Mouse (Mus musculus) lung, embryonic 14.5 days (tissue): ENCODE data around the gene Dctpp1. TPM values are rescaled to one million over a fixed set of nuclear protein-coding genes. Genes with fewer than 3 reads are reported as not detected.

Experiments used
- ATAC-seq: fragments of 200-750 bp; cut with Nextera tagmentation; 2 replicates; pipeline ENCODE4 v1.8.0; 2017; ENCODE audit warnings: mild to moderate bottlenecking, moderate TSS enrichment, moderate library complexity; ENCODE audit not compliant: insufficient read depth
- DNase-seq: peaks from one replicate; pipeline ENCODE4 v3.0.0-alpha.2; 2015
- H3K27ac ChIP-seq: fragments of 300-500 bp; sonication (generic); 2 replicates; pipeline ENCODE4 v1.5.1; 2014; ENCODE audit warnings: low read depth, mild to moderate bottlenecking, moderate library complexity
- H3K27me3 ChIP-seq: fragments of 300-500 bp; sonication (generic); 2 replicates; pipeline ENCODE4 v1.6.1; 2014; ENCODE audit warnings: low read length, control low read depth; ENCODE audit not compliant: insufficient read depth
- H3K36me3 ChIP-seq: fragments of 300-500 bp; sonication (generic); 2 replicates; pipeline ENCODE4 v1.6.1; 2014; ENCODE audit warnings: control low read depth; ENCODE audit not compliant: insufficient read depth
- H3K4me1 ChIP-seq: fragments of 300-500 bp; sonication (generic); 2 replicates; pipeline ENCODE4 v1.6.1; 2014; ENCODE audit warnings: antibody characterized with exemption, control low read depth; ENCODE audit not compliant: insufficient read depth
- H3K4me2 ChIP-seq: fragments of 300-500 bp; sonication (generic); 2 replicates; pipeline ENCODE4 v1.6.1; 2014; ENCODE audit warnings: mild to moderate bottlenecking
- H3K4me3 ChIP-seq: fragments of 300-500 bp; sonication (generic); 2 replicates; pipeline ENCODE4 v1.5.1; 2014; ENCODE audit warnings: low read depth, low read length
- H3K9ac ChIP-seq: fragments of 300-500 bp; sonication (generic); 2 replicates; pipeline ENCODE4 v1.6.1; 2014
- H3K9me3 ChIP-seq: fragments of 300-500 bp; sonication (generic); 2 replicates; pipeline ENCODE4 v1.6.1; 2016; ENCODE audit warnings: low read depth, low read length, control low read depth
- CTCF ChIP-seq: IDR thresholded peaks from 2 replicates; pipeline ENCODE4 v1.5.1; 2016; ENCODE audit warnings: antibody characterized with exemption, low read depth
- WGBS: fragments of 180-500 bp; shearing (Covaris S2); extraction: QIAGEN DNeasy Blood & Tissue Kit; methylation state at CpG from one replicate; pipeline ENCODE4 v1.1.7; 2014; 5-methylcytosine and 5-hydroxymethylcytosine counted together
- polyA plus RNA-seq: library from polyadenylated mRNA; unstranded; fragments of >200 nt; fragmentation: Nextera tagmentation; extraction: Ambion mirVana; gene quantifications from 2 replicates; pipeline ENCODE4 v1.2.1, GENCODE M21; 2014

Dctpp1 gene
- polyA plus RNA-seq, 1 experiment from 2014 or later: 226 TPM

- peak overlapping the region; percentile 93 for H3K9ac ChIP-seq
- H3K36me3 ChIP-seq: peaks cover 31% of the 10 kb centered on the region
- peaks cover 12% of the 10 kb centered on the region for H3K4me1 ChIP-seq
- TF ChIP-seq CTCF: no peak
- DNase-seq (no peak), ATAC-seq (no peak)
- H3K4me2 ChIP-seq: peak overlapping the region; percentile 79
- H3K27me3 ChIP-seq: no peaks in the 10 kb centered on the region
- WGBS: 29% methylated on average over 2 of the region's 2 CpGs
- H3K4me3 ChIP-seq: peak overlapping the region; percentile 85
- peak overlapping the region; percentile 95 for H3K27ac ChIP-seq
- no peaks in the 10 kb centered on the region for H3K9me3 ChIP-seq
Measured at GRCm38 (mm10) chr7:127243361-127243867, 17.1 kb downstream of the Dctpp1 start.

GRCm38 (mm10) chr7:127234777-127235176, 25.7 kb downstream of the Dctpp1 start:
- Histone ChIP-seq H3K9ac (no peak overlapping the region), H3K9me3 (no peaks in the 10 kb centered on the region), H3K36me3 (peaks cover 53% of the 10 kb centered on the region), H3K27ac (no peak overlapping the region), H3K4me2 (peak overlapping the region; percentile 70), H3K27me3 (no peaks in the 10 kb centered on the region), H3K4me3 (peak overlapping the region; percentile 97), H3K4me1 (no peaks in the 10 kb centered on the region)
- 95% methylated on average over 2 of the region's 2 CpGs for WGBS
- ATAC-seq (no peak), DNase-seq (no peak)
- TF ChIP-seq CTCF: no peak

GRCm38 (mm10) chr7:127233765-127234164, 26.7 kb downstream of the Dctpp1 start:
- peak overlapping the region; percentile 70 for H3K4me2 ChIP-seq
- peak overlapping the region; percentile 97 for H3K4me3 ChIP-seq
- ATAC-seq (no peak), DNase-seq (no peak)
- no peak for TF ChIP-seq CTCF
- H3K27ac ChIP-seq: peak overlapping the region; percentile 96; the same call in 1 of the 2 replicates
- peak overlapping the region; percentile 80 for H3K9ac ChIP-seq
- H3K27me3 ChIP-seq: no peaks in the 10 kb centered on the region
- H3K4me1 ChIP-seq: no peaks in the 10 kb centered on the region
- no peaks in the 10 kb centered on the region for H3K9me3 ChIP-seq
- WGBS: 2% methylated on average over 9 of the region's 9 CpGs
- peaks cover 58% of the 10 kb centered on the region for H3K36me3 ChIP-seq

- peak overlapping the region; percentile 70 for H3K4me2 ChIP-seq
- peak; percentile 19; the same call in 1 of the 2 replicates for ATAC-seq
- H3K4me1 ChIP-seq: no peaks in the 10 kb centered on the region
- H3K4me3 ChIP-seq: peak overlapping the region; percentile 97
- no peak for TF ChIP-seq CTCF
- H3K27me3 ChIP-seq: no peaks in the 10 kb centered on the region
- H3K36me3 ChIP-seq: peaks cover 54% of the 10 kb centered on the region
- H3K27ac ChIP-seq: peak overlapping the region; percentile 96
- no peaks in the 10 kb centered on the region for H3K9me3 ChIP-seq
- under 1% methylated on average over 27 of the region's 27 CpGs for WGBS
- peak overlapping the region; percentile 80 for H3K9ac ChIP-seq
- DNase-seq: peak; percentile 59
Measured at GRCm38 (mm10) chr7:127233368-127233749, 27.1 kb downstream of the Dctpp1 start.

GRCm38 (mm10) chr7:127232622-127233367, 27.7 kb downstream of the Dctpp1 start, which contains the start of the genes Zfp553 and Sept1:
Gene Zfp553, plus strand, starts transcription at chr7:127233061.
Gene Sept1, minus strand, starts transcription at chr7:127233130.
- Histone ChIP-seq H3K9ac (peak within 1 kb of the TSS; percentile 80), H3K36me3 (peaks cover 49% of the 10 kb centered on the region), H3K27me3 (no peaks in the 10 kb centered on the region), H3K4me1 (no peaks in the 10 kb centered on the region), H3K4me2 (peak within 1 kb of the TSS; percentile 70), H3K4me3 (peak within 1 kb of the TSS; percentile 97), H3K27ac (peak within 1 kb of the TSS; percentile 96), H3K9me3 (no peaks in the 10 kb centered on the region)
- under 1% methylated on average over 63 of the region's 64 CpGs for WGBS
- no peak for TF ChIP-seq CTCF
- DNase-seq: peak; percentile 92
- peak; percentile 92 for ATAC-seq

GRCm38 (mm10) chr7:127231826-127232621, 28.5 kb downstream of the Dctpp1 start:
- no peak for TF ChIP-seq CTCF
- no peak for ATAC-seq
- peak overlapping the region; percentile 80 for H3K9ac ChIP-seq
- peak; percentile 30 for DNase-seq
- no peaks in the 10 kb centered on the region for H3K9me3 ChIP-seq
- H3K27me3 ChIP-seq: no peaks in the 10 kb centered on the region
- H3K36me3 ChIP-seq: peaks cover 41% of the 10 kb centered on the region
- no peaks in the 10 kb centered on the region for H3K4me1 ChIP-seq
- H3K4me3 ChIP-seq: peak overlapping the region; percentile 97
- peak overlapping the region; percentile 96 for H3K27ac ChIP-seq
- WGBS: 4% methylated on average over 20 of the region's 20 CpGs
- peak overlapping the region; percentile 70 for H3K4me2 ChIP-seq
